Mouse (Mus musculus) midbrain, embryonic 11.5 days (tissue): Measurements from ENCODE around the gene Nrap. TPM values are rescaled to one million over a fixed set of nuclear protein-coding genes. Genes with fewer than 3 reads are reported as not detected.
A peak's percentile ranks its signal among the peaks of the same experiment; 100 is the strongest.
"Not testable (repeated sequence)": the region's sequence is repeated elsewhere in the genome, so short reads cannot be mapped to it uniquely, and the experiment has no call there.

Experiments used
- ATAC-seq: fragments of 200-750 bp; cut with Nextera tagmentation; 2 replicates; pipeline ENCODE4 v1.8.0; 2017; ENCODE audit warnings: moderate TSS enrichment, moderate library complexity; ENCODE audit not compliant: low FRiP score
- DNase-seq: peaks from one replicate; pipeline ENCODE4 v3.0.0; 2015; ENCODE audit warnings: low spot score; ENCODE audit errors: missing footprints
- H3K27ac ChIP-seq: fragments of 300-500 bp; sonication (generic); 2 replicates; pipeline ENCODE4 v1.5.1; 2014; ENCODE audit warnings: low read depth, low read length
- H3K27me3 ChIP-seq: fragments of 300-500 bp; sonication (generic); 2 replicates; pipeline ENCODE4 v1.6.1; 2014; ENCODE audit warnings: mild to moderate bottlenecking, low read length, moderate library complexity, mixed read lengths; ENCODE audit not compliant: control insufficient read depth, insufficient read depth
- H3K36me3 ChIP-seq: fragments of 300-500 bp; sonication (generic); 2 replicates; pipeline ENCODE4 v1.6.1; 2014; ENCODE audit warnings: mild to moderate bottlenecking, low read length, moderate library complexity, mixed read lengths; ENCODE audit not compliant: control insufficient read depth, insufficient read depth
- H3K4me1 ChIP-seq: fragments of 300-500 bp; sonication (generic); 2 replicates; pipeline ENCODE4 v1.6.1; 2014; ENCODE audit warnings: low read length; ENCODE audit not compliant: control insufficient read depth, insufficient read depth
- H3K4me2 ChIP-seq: fragments of 300-500 bp; sonication (generic); 2 replicates; pipeline ENCODE4 v1.6.1; 2014; ENCODE audit warnings: mild to moderate bottlenecking, moderate library complexity
- H3K4me3 ChIP-seq: fragments of 300-500 bp; sonication (generic); 2 replicates; pipeline ENCODE4 v1.5.1; 2014; ENCODE audit warnings: low read depth, low read length
- H3K9ac ChIP-seq: fragments of 300-500 bp; sonication (generic); 2 replicates; pipeline ENCODE4 v1.6.1; 2014; ENCODE audit warnings: low read length
- H3K9me3 ChIP-seq: fragments of 300-500 bp; sonication (generic); 2 replicates; pipeline ENCODE4 v1.6.1; 2016; ENCODE audit warnings: low read length; ENCODE audit not compliant: control insufficient read depth
- WGBS: fragments of 180-500 bp; shearing (Covaris S2); extraction: QIAGEN DNeasy Blood & Tissue Kit; methylation state at CpG from one replicate; pipeline ENCODE4 v1.1.7; 2014; 5-methylcytosine and 5-hydroxymethylcytosine counted together
- polyA plus RNA-seq: library from polyadenylated mRNA; unstranded; fragments of >200 nt; fragmentation: Nextera tagmentation; extraction: Ambion mirVana; gene quantifications from 2 replicates; pipeline ENCODE4 v1.2.1, GENCODE M21; 2014

The Nrap gene
- polyA plus RNA-seq, 1 experiment from 2014 or later: 0.16 TPM

DNA sequence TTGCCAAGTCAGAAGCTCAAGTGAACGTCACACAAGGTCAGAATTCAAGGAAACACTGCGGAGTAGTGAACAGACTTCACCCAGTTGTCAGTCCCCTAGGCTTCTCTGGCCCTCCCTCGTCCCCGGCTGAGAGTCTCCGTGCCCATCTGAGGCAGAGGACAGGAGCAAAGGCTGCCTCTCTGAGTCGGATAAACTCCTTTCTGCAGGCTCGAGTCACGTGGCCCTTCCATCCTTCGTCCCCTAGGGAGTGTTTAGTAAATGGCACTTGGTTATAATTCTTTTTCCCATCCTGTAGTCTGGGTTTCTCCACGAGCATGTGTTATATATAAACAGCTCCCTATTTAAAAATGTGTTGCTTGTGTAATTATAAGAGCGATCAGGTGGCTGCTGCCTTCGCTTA lies 33.5 kb upstream of the Nrap start:
- 66% methylated on average over 12 of the region's 12 CpGs for WGBS
- ATAC-seq: peak; percentile 38; the same call in 1 of the 2 replicates
- H3K9ac ChIP-seq: no peak overlapping the region

DNA sequence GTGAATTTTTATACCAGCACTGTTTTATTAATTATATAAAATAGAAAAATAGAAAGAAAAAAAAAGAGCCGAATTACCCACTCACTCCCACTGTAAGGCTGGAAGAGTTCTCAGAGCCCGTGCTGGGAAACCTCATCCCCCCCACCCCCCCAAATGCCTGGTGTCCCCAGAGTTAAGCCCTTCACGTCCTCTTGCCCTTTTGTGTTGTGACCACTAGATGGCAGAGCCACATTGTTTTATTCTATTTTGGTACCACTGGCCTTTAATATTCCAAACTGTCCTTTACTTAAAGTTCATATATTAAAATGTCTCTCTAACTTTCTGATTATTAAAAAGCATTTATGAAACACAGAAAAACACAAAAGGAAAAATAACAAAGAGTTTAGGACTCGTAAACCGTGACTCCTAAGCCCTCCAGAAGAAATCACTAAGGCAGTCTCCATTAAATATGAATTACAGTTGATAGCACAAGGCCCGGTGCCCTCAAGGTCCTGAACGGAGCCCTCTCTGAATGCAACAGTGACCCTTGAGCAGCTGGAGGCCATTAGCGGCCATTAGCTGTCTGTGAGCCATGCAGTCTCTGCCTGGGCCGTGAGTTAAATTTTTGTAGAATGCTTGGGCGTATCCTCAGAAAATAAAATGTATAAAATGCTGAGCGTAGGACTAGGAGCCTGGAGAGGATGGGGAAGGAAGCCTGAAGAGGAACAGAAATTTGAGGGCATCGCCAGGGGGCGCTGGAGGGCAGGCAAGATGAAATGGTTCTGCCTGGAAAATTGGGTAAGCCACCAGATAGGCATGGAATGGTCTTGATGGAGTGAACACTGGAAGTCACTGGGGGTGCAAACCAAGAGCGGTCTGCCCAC lies 32.9 kb upstream of the Nrap start:
- Histone ChIP-seq H3K27ac (no peak overlapping the region), H3K4me1 (no peaks in the 10 kb centered on the region), H3K4me3 (no peak overlapping the region), H3K4me2 (no peak overlapping the region), H3K36me3 (no peaks in the 10 kb centered on the region), H3K27me3 (no peaks in the 10 kb centered on the region), H3K9ac (no peak overlapping the region), H3K9me3 (no peaks in the 10 kb centered on the region)
- peak; percentile 98 for DNase-seq
- peak; percentile 46; the same call in 1 of the 2 replicates for ATAC-seq
- 39% methylated on average over 14 of the region's 14 CpGs for WGBS

More for the DNA sequence above, 33.5 kb upstream of the Nrap start:
- H3K4me2 ChIP-seq: no peak overlapping the region
- H3K9me3 ChIP-seq: no peaks in the 10 kb centered on the region
- DNase-seq: no peak
- H3K27ac ChIP-seq: no peak overlapping the region
- no peaks in the 10 kb centered on the region for H3K27me3 ChIP-seq
- no peak overlapping the region for H3K4me3 ChIP-seq
- H3K36me3 ChIP-seq: no peaks in the 10 kb centered on the region
- no peaks in the 10 kb centered on the region for H3K4me1 ChIP-seq

DNA sequence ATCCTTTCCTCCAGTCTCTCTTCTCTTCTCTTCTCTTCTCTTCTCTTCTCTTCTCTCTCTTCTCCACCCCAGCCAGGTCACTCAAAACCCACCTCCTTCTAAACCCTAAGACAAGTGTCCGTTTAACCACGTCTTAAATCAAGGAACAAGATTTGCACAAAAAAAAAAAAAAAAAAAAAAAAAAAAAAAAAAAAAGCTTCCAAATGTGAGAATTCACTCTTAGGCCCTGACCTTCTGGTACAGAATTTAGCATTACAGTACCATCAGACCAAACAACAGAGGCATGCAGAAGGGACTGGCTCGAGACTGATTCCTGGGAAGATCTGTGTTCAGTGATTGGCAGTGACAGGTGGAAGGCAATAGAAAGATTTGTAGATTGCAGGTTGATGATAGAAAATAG lies 30.5 kb upstream of the Nrap start:
- no peak for DNase-seq
- 79% methylated on average over 3 of the region's 3 CpGs for WGBS
- Histone ChIP-seq H3K4me3 (no peak overlapping the region), H3K4me2 (no peak overlapping the region), H3K9me3 (no peaks in the 10 kb centered on the region), H3K4me1 (no peaks in the 10 kb centered on the region), H3K27ac (no peak overlapping the region), H3K36me3 (no peaks in the 10 kb centered on the region), H3K27me3 (no peaks in the 10 kb centered on the region), H3K9ac (no peak overlapping the region)
- ATAC-seq: no peak

DNA sequence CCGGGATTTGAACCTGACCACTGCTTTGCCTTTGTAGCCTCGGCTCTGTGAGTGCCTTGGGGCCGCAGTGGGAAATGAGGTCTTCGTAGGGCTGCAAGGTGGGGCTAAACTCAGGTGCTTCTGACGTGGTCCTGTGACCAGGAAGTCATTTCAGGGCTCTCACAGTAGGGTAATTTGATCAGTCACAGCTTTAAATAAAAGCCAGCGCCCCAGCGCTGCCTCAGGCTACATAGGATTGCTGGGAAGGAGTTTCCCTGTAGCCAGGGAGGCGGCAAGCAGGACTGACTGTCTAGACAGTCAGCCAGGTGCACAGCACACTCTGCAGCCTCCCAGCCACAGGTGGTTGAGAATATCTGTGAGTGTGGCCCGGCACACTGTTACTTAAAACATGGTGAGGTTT lies 29.6 kb upstream of the Nrap start:
- no peak overlapping the region for H3K27ac ChIP-seq
- no peaks in the 10 kb centered on the region for H3K4me1 ChIP-seq
- DNase-seq (no peak), ATAC-seq (no peak)
- H3K9me3 ChIP-seq: no peaks in the 10 kb centered on the region
- no peak overlapping the region for H3K4me2 ChIP-seq
- H3K36me3 ChIP-seq: no peaks in the 10 kb centered on the region
- no peak overlapping the region for H3K4me3 ChIP-seq
- H3K9ac ChIP-seq: no peak overlapping the region
- no peaks in the 10 kb centered on the region for H3K27me3 ChIP-seq
- 74% methylated on average over 9 of the region's 9 CpGs for WGBS

DNA sequence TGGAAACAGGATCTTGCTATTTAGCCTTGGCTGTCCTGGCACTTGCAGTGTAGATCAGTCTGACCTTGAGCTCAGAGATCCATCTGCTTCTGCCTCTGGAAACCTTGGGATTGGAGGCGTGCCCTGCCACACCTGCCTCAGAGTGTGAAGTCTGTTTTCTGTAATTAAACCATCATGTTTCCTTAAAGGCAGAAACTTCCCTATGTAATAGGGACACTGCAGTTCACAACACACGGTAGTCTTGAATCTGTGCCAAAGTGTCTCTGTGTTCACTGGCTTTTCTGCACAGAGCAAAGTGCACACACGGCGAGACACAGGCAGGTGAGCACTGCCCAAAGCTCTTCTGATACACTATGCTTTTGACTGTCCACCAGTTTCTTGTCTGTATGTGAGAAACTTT lies 28.6 kb upstream of the Nrap start:
- Histone ChIP-seq H3K27ac (no peak overlapping the region), H3K4me3 (no peak overlapping the region), H3K4me1 (no peaks in the 10 kb centered on the region), H3K9ac (no peak overlapping the region), H3K9me3 (no peaks in the 10 kb centered on the region), H3K36me3 (no peaks in the 10 kb centered on the region), H3K4me2 (no peak overlapping the region), H3K27me3 (no peaks in the 10 kb centered on the region)
- 90% methylated on average over 4 of the region's 4 CpGs for WGBS
- ATAC-seq (no peak), DNase-seq (no peak)

DNA sequence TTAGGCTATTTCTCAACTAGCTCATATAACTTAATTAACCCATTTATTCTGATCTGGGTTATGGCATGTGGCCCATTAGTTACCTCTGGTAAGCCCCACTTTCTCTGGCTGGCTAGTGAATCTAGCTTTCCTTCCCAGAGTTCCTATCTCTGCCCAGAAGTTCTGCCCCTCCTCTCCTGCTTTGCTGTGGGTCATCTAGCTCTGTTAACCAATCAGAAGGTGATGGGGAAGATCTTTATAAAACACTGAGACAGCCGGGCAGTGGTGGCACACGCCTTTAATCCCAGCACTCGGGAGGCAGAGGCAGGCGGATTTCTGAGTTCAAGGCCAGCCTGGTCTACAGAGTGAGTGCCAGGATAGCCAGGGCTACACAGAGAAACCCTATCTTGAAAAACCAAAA lies 20.0 kb upstream of the Nrap start:
- not testable (repeated sequence) for H3K4me2 ChIP-seq, ATAC-seq, DNase-seq, H3K27me3 ChIP-seq, H3K4me3 ChIP-seq, H3K4me1 ChIP-seq, H3K9ac ChIP-seq, H3K36me3 ChIP-seq, H3K27ac ChIP-seq, H3K9me3 ChIP-seq
- whole genome bisulfite sequencing: 96% methylated on average over 4 of the region's 4 CpGs

DNA sequence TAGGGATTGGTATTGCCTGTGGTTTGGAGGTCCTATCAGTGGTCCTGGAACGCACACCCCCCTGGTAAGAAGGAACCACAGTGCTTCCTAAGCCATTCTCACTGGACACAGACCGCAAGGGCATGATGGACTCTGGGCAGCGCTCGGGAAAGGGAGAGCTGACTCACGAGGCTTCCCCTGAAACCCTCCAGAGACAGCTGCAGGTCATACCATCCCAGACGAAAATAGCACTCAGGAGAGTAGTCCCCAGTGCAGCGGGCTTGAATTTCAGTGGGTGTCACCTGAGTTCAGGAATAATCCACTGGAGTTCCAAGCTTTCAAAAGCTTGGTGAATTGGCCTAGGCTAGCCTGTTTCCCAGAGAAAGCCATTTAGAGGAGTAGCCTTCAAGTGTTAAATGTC lies 16.7 kb upstream of the Nrap start:
- Histone ChIP-seq H3K9me3 (no peaks in the 10 kb centered on the region), H3K4me3 (no peak overlapping the region), H3K4me2 (no peak overlapping the region), H3K9ac (no peak overlapping the region), H3K4me1 (no peaks in the 10 kb centered on the region), H3K27ac (no peak overlapping the region), H3K36me3 (no peaks in the 10 kb centered on the region), H3K27me3 (no peaks in the 10 kb centered on the region)
- DNase-seq (no peak), ATAC-seq (no peak)
- WGBS: 91% methylated on average over 7 of the region's 7 CpGs

DNA sequence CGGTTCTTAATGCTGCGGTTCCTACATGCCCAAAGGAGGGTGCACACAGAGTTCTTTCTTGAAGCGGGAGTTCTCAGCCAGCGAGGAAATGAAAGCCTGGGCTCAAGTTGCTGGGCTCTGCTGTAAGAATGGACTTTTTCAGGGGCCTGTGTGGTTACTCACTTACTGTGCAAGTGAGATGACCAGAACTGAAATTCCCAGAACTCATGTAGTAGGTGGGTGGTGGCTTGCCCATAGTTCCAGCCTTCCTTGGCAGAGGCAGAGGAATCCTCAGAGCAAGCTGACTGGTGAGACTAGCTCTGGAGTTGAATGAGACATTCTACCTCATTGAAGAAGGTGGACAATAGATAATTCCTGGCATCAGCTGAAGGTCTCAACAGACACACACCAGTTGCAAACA lies 16.0 kb upstream of the Nrap start:
- Histone ChIP-seq H3K4me3 (no peak overlapping the region), H3K9me3 (no peaks in the 10 kb centered on the region), H3K4me2 (no peak overlapping the region), H3K36me3 (no peaks in the 10 kb centered on the region), H3K27me3 (no peaks in the 10 kb centered on the region), H3K4me1 (no peaks in the 10 kb centered on the region), H3K27ac (no peak overlapping the region), H3K9ac (no peak overlapping the region)
- ATAC-seq (no peak), DNase-seq (no peak)
- WGBS: 93% methylated on average over 4 of the region's 4 CpGs

DNA sequence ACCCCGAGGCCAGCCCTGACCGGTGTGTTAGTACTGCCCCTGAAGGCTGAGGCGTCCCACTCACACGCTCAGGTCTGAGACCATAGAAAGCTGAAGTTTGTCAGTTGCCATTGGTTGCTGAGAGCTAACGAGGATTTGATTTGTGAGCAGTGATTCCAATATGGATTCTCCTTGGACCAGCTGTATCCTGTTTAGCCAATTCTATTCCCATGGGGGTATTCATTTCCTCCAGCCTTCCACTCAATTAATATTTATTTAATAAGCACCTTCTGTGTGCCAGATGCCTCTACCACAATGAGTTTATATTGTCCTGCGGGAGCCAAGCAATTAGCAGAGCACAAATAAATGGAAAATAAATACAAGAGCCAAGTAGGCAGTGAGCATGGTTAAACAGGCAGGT lies 12.0 kb upstream of the Nrap start:
- Histone ChIP-seq H3K9me3 (no peaks in the 10 kb centered on the region), H3K36me3 (no peaks in the 10 kb centered on the region), H3K4me2 (no peak overlapping the region), H3K9ac (no peak overlapping the region), H3K4me1 (peaks cover 2% of the 10 kb centered on the region), H3K27me3 (no peaks in the 10 kb centered on the region), H3K4me3 (no peak overlapping the region), H3K27ac (no peak overlapping the region)
- 92% methylated on average over 6 of the region's 6 CpGs for WGBS
- ATAC-seq (no peak), DNase-seq (no peak)
